Mouse (Mus musculus) gastrocnemius, adult 8-10 months (tissue): ENCODE data around the gene Tatdn3. TPM values are rescaled to one million over a fixed set of nuclear protein-coding genes. Genes with fewer than 3 reads are reported as not detected.
A peak's percentile ranks its signal among the peaks of the same experiment; 100 is the strongest.

Source experiments
- DNase-seq, 2 experiments: peaks; one replicate each; pipeline ENCODE4 v3.0.0; 2022; ENCODE audit warnings: low spot score in 2 of 2
- total RNA-seq, 4 experiments: library from RNA; stranded (reverse); gene quantifications; 2 replicates each; pipeline ENCODE4 v1.2.4; 2022

Gene Tatdn3
- total RNA-seq: 10 to 100 TPM in 3 of 4 experiments, 1 to 10 TPM in 1; 9.9 to 16.6 (median 13.7) TPM

DNA sequence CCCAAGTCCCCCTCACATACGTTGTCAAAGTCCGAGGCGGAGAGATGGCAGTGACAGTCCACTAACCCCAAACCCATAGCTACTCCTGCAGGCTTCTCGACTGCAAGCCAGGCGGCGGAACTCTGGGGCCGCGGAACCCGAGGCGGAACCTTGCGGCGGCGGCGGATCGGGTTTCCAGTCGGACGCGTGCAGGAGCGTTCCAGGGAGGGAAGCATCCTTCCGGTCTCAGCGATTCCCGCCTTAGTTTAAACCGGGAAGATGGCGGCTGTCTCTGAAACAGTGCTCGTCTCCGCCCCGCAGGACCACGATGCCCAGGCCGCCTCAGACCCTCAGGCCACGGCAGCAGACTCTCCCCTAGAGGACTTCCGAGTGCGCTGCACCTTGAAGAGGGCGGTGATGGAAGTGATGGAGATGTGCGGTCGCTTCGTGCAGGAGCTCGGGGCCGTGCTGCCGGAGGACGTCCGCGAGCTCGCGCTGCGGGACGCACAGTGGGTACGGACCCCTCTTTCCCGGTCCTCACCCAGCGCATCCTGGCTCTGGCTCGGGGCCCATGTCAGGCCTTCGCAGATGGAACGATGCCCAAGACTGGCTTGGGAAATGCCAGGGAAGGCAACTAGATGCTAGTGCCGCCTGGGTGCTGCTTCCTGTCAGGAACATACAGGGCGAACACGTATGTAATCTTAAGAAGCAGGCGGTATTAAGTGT lies at the start of gene Tatdn3, which contains the start of gene Nsl1:
Gene Tatdn3 (minus strand): TSS at position 152 of the 705 bp plus-strand sequence.
Gene Nsl1 (plus strand): TSS at position 232 of the 705 bp plus-strand sequence.
- DNase-seq: peak; percentile 77

DNA sequence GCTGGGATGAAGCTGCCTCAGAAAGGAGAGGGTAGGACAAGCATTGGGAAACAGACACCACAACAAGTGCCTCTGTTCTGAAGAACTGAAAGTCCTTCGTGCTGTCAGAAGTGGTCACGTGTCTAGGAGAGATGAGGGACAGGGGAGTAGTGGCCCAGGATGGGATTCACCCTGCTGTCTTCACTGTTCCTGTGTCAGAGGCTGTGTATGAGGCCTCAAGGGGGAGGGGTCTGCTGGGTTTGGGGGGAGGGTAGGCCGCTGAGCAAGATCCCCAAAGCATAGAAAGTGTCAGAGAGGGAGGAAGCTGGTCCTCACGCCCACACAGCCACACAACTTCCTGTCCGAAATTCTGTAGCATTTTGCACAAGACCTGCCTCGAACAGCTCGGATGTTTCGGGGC lies 48.4 kb upstream of the Tatdn3 start:
- no peak for DNase-seq

DNA sequence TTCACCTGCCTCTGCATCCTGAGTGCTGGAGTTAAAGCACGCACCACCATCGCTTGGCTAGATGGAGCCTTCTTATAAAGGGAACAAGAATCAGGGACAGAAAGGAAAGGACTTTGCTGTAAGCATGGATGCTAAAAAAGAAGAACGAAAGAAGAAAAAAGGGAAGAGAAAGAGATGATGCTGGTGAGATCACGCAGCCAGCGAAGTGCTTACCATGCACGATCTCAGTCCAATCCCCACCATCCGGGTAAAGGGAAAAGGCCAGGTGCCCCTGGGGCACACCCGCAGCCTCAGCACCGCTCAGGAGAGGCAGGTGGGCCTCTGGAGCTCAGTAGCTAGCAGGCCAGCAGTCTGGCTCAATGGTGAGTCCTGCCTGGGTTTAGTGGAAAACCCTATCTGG lies 47.2 kb upstream of the Tatdn3 start:
- DNase-seq: no peak

DNA sequence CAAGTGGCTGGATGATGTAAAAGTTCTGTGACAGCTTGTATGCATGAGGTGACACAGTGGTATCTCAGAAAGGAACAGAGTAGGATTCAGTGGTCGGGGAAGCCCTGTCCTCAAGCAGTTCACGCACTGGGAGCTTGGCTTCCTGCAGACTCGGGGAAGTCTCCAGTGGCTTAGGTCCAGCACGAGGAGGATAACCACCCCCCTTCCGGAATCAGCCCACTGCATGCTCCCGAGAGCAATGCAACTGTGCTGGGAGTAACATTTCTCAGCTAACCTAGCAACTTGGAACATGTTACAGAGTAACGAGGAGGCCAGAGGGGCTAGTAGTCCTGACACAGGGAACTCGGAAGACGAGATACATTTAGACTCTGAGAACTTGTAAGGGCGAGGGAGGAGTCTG lies 44.6 kb upstream of the Tatdn3 start:
- DNase-seq: no peak

DNA sequence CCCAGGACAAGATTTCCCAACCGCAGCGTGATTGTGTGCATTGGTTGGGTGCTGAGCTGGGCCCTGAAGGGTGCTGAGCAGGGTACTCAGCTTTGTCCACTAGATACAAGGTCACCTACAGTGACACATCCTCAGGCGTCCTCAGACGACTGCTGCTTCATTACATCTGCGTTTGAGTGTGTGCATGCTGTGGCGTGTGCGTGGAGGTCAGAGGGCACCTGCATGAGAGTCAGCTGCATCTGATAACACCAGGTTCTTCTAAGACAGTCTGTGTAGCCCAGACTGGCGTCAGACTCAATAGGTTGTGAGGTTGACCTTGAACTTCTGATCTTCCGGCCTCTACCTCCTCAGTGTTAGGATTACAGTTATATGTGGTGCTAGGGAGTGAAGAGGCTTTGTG lies 42.5 kb upstream of the Tatdn3 start:
- DNase-seq: no peak

DNA sequence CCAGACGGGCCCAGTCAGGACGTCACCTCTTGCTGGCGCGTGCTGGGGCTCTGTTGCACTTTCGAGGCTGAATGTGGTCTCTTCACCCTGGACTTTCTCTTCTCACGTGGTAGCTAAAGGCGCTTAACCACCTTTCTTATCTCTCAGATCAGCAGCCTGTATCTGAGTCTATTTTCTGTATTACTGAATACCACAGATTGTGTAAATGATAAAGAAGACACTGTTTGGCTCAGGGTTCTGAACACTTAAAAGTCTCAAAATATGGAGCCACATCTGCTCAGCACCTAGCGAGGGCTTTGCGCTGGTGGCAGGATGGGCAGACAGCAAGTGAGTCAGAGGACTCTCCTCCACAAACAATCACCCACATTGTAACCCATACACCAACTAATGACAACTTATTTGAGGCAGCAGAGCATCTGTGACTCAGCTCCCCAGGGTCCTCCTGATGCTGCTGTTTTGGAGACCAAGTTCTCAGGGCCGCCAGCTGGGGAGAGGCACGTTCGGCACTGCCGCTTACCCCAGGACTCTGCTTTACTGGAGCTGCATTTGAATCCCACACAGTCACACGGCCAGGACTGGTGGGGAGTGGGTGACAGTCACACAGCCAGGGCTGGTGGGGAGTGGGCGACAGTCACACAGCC lies 40.1 kb upstream of the Tatdn3 start:
- no peak for DNase-seq

DNA sequence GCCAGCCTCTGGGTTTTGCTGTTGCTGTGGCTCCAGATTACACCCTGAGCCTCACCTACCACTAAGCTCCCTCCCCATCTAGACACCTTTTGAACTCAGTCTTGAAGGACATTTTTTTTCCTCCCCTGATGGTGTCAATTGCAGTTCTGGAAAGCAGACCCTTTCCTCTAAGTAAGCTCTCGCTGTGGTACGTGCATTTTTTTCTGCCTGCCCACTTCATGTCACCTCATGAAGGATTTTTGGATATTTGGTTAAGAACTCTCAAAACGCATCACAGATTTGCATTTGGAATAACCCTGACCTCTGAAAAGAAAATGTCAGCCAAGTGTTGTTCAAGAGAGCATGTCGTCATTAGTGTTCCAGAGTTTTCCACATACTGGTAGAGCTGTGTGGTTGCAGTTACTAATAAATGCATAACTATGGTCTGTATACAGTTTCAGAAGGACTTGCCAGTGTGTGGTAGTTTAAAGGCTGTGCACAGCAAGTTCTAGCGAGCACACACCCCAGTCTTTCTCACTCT lies 37.1 kb upstream of the Tatdn3 start:
- DNase-seq: no peak

DNA sequence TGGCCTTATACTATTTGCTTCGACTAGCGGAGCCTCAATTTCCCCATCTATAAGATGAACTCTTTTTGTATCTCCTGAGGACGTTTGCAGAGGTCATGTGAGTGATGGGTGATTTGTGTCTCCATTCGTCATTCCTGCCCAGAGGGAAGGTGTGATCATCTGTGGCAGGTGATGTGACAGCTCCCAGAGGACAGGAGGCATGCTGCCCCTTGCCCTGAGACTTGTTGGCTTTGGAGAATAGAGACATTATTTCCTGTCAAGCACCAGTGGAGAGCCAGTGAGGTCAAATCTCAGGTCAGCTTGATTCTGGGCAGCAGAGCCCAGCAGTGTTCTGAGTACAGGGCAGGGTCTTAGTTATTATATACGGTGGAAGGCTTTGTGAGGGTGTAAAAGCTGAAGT lies 36.4 kb upstream of the Tatdn3 start:
- no peak for DNase-seq

DNA sequence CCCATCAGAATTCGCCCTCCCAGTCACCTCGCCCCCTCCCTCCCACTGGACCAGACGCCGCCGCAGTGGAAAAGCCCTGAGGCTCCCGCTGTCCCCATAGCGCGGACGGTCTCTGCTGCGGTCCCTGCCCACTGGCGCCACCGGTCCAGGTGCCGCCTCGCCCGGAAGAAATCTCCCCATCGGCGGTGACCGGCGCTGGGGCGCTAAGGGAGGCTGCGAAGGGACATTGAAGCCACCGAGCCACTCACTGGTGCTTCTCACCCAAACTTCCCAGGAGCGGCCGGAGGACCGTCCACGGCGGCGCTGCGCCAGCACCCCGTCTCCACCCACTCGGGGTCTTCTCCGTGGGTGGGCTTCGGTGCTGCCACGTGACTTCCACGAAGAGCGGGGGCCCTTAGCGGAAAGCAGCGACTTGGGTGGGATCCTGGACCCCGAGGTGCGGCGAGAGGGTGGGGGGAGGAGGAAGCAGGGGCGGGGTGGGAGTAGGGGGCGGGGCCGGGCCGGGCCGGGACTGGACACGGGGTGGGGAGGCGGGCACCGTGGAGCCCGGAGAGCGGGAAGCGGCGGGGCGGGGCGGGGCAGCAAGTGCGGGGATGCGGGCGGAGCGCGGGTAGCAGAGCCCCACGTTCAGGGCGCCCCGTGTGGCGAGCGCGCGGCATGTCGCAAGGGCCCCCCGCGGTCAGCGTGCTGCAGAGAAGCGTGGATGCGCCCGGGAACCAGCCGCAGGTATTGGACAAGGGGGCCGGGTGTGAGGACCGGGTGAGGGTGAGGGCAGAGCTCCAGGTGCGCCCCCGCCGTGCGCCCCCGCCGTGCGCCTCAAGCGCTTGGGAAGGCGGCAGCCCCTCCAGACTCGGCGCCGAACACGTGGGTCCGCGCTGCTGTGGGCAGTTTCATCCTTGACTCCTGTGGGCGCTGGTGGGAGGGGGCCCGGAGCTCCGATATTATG lies 35.3 kb upstream of the Tatdn3 start, which contains the start of gene Batf3:
Gene Batf3 (plus strand): TSS at position 46 of the 946 bp plus-strand sequence.
- DNase-seq: peak in 1 of 2 experiments; percentile 13

DNA sequence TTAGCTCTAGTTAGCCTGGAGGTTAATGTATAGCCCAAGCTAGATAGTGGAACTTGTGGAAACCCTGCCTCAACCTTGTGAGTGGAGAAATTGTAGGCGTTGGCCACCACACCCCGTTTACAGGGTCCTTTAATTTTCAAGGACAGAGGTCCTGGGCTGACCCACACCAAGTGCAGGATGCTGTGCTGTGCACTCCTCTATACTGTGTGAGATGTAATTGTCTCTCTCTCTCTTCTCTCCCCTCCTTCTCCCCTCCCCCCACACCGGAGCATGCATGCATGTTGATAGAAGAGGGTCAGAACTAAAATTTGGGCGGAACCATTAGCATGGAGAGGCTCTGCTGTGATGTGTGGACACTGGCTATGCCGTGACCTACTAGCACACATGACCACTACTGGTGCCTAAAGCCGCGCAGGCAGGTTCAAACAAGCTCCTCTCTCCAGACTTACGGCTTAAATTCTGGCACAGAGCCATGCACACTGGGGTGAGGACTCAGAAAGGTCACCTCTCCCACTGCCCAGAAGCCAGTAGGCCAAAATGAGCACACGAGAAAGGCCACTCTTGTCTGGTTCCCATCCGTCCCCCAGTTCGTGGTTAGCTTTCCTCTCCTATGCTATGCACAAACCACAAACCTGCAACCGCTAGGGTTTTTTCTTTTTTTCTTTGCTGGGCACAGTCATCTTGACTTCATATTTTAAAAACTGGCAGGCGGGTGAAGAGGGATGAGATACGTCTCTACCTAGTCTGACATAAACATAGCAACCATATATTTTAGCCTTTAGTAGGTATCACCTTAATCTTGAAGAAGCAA lies 34.3 kb upstream of the Tatdn3 start:
- DNase-seq: no peak

DNA sequence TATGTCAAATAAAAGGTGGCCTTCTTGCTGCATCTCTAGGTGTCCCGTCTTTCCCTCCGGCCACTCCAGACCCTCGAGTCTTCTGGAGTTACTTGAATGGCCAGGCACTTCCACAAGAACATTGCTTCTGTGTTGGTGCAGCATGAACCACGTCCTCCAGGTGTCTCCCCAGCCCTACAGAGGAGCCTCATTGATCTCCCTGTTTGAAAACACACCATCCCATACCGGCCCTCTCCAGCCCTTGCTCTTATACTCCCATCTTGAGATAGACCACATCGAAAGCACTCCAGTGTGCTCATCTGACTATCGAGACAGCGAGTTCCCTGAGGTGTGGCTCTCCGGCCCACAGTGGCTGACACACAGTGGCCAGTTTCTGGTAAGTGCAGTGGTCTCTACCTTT lies 32.3 kb upstream of the Tatdn3 start:
- DNase-seq: no peak

DNA sequence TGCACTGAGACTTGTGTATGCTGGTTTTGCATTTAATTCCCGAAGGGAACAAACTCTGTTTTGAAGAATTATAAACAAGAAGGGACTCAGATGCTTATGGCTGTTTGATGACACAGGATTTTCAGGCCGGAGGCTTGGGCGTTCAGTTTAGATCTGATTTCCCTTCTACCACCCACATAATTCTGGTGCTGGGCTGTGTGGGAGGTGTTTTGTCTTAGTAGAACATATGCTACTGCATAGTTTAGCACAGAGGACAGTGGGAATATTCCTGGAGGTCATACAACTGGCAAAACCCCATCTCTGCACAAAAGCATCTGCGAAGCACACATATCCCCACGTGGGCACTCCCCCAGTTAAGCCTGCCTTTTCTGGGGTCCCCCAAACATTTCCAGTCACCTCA lies 30.8 kb upstream of the Tatdn3 start:
- DNase-seq: no peak

DNA sequence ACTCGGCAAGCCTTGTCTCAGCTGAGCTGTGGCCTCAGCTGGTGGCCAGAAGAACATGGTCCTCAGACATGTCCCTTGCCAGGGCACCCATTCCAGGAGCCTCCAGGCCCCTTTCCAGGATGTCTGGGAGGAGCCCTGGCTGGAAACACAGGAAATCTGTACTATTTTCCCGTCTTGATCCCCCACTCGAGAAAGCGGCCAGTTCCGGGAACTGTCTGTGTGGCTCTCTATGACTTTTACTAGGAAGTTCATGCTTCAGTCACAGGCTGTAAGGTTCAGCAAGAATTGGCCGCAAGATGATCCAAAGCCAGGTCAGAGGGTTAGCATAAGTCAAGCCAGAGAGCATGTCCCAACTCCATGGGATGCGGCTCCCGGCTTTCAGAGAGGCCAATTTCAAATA lies 29.3 kb upstream of the Tatdn3 start:
- no peak for DNase-seq

DNA sequence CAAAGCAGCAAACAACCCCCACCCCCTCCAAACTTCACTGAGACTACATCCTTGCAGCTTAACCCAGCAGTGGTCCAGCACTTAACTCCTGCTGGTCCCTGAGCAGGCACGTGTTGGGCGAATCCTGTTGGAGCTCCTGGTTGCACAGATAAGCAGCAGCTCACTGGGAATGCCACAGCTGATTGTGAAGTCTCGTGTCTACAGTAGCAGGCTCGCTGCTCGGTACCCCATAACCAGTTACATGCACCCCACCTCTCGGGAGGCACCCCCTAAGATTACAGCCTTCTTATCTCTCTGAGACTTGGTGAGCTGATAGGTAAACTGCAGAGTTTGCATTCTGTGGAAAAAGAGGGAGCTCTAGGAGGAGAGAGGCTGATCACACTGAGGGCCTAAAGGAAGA lies 26.6 kb upstream of the Tatdn3 start:
- no peak for DNase-seq

DNA sequence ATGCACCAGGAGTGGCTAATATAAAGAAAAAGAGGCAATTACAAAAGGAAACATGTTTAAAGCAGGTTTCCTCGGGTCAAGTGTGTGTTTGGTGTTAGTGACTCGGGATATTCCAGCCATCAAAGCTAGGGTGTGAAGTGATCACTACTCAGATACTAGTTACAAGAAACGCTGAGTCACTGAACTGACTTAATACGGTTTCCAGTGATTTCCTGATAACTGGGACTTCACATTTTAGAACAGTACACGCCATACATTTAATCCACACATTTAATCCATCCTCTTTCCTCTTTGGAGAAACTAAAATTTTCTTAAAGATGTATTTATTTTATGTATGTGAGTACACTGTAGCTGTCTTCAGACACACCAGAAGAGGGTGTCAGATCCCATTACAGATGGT lies 25.2 kb upstream of the Tatdn3 start:
- no peak for DNase-seq

DNA sequence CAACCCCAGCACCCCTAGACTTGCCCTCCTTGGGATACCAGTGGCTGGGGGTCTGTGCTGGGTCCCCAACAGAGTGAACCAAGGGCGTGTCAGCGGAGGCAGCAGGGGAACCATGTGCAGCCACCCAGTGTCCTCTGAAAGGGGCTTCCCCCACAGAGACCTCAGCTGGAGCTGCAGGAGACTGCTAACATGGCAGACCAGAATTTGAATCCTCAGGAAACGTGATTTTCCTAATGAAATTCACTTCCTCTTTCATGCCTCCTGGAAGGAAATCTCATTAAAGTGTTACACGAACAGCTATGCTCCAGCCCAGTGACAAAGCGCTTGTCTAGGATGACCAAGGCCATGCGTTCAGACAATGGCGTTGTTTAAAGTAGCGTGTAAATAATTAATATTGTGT lies 24.2 kb upstream of the Tatdn3 start:
- DNase-seq: no peak

DNA sequence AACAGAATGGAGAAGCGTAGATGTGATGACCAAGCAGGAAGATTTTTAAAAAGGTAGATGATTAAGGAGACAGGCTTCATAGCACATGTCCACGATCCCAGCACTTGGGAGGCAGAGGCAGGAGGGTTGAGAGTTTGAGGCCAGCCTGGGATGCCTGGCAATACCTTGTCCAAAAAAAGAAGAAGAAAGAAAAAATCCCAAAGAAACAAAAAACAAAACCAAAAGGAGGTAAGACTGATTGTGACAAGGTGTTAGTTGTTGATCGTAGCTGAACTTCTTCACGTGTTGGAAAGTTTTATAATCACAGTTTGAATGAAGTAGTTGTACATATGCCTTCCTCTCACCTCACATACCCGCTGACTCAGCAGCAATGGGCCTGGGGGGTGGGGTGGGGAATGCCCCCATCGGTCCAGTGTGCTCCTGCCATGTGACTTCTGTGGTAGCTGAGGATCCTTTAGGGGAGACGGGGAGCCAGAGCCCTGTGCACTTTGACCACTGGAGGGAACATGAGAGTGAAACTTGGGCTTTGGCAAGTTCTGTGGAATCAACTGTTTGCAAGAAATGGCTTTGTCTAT lies 23.7 kb upstream of the Tatdn3 start:
- DNase-seq: no peak

DNA sequence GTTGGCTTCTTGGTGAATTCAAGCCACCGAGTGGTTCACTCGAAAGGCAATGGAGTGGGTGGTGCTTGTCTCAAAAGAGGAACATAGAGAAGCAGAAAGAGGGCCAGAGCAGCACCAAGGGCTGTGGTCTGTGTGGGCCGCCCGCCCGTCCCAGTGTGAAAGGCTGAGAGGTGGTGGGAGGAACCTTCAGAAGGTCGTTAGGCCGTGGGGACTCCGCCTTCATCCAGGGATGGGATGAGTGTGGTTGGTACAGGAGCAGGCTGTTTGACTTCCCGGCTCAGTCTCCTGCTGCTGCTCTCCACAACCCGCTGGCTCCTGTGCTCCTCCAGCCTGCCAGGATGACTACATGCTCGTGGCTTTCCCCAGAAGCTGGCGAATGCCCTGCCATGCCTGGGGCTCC lies 22.9 kb upstream of the Tatdn3 start:
- DNase-seq: no peak

DNA sequence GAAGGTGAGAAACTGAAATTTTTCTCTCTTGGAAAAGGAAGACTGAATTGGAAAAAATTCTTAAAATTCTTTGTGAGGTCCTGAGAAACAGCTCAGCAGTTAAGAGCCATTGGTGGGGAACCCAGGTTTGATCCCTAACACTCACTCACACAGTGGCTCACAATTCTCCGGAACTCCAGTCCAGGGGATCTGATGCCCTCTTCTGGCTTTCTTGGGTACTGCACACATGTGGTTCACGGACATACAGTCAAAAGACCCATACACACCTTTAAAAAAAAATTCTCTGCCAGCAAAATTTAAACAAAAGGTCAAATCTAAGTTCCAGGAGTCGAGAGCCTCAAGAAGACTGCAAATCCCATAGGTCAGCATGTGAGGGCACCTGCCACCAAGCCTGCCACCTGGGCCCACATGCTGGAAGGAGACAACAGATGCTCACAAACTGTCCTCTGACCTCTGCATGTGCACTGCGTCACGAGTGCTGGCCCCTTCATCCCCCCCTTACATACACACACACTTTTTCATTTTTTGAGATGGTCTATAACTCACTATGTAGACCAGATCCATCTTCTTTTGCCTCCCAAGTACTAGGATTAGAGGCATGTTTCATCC lies 22.3 kb upstream of the Tatdn3 start:
- DNase-seq: no peak

DNA sequence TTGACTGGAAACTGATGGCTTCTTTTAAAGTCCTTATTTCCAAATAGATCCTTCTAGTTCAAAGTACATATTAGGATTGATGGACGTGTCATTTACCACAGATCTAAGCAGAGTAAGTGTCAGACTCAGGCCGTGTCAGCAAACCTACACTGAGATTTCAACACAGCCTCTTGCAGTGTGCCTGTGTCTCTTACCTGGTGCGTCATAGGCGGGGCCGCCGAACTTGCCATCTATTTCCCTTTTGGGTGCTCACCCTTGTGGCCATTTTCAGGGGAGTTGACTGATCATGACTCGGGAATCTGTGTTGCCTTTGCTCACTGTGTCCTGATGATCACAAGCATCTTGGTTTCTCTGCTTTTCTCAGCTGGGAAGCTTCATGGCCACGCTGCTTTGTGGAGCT lies 20.5 kb upstream of the Tatdn3 start:
- no peak for DNase-seq
